Mouse (Mus musculus): ENCODE data around the gene Mepe.

Mepe gene

DNA sequence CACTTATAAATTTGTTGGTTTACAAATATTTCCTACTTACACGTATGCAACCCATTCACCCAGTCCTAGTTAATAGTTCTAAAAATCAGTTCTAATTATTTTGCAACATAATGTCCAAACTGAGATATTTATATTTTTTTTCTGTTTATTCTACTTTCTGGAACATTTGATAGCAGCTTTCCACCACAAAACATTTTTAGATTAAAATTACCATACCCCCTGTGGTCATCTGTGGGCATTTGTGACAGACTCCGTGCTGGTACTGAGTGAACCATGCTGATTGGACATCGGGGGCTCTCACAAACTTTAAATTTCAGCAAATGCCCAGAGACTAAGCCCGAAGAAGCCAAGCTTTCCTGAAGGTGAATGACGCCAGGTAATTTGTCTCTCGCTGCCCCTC lies at the start of gene Mepe:
Mepe (plus strand) TSS at position 301 of the 400 bp plus-strand sequence.
- no peak for TF ChIP-seq GATA4 (IDR thresholded peaks at IDR 0.05; ENCODE audit: insufficient replicate concordance, low read length)

DNA sequence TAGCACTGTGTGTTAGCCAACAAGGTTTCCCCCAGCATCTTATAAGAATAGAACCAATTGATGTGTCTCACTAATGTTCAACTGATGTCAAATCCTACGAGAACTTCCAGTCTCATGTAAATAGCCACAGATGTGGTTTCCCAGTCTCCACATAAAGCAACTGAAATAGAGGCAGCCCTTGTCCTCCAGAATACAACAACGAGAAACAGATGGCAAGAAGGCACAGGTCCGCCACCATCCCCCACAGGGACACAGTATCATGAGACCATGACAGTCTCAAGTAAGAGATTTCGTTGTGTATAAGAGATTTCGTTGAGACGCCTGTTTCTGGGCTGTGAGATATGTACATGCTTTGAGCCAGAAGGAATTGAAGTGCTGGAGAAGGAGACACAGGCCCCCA lies 30.9 kb upstream of the Mepe start:
- TF ChIP-seq GATA4 (IDR thresholded peaks at IDR 0.05; ENCODE audit: insufficient replicate concordance, low read length), result no peak

- TF ChIP-seq GATA4 (IDR thresholded peaks at IDR 0.05; ENCODE audit: insufficient replicate concordance, low read length), result no peak
Observed at GRCm38 (mm10) chr5:104298994-104299393, 26.1 kb upstream of the Mepe start, which contains the start of gene Ibsp. Gene Ibsp, plus strand, starts transcription at chr5:104299171.

- no peak for TF ChIP-seq GATA4 (IDR thresholded peaks at IDR 0.05; ENCODE audit: insufficient replicate concordance, low read length)
Observed at GRCm38 (mm10) chr5:104314073-104314472, 11.1 kb upstream of the Mepe start.

DNA sequence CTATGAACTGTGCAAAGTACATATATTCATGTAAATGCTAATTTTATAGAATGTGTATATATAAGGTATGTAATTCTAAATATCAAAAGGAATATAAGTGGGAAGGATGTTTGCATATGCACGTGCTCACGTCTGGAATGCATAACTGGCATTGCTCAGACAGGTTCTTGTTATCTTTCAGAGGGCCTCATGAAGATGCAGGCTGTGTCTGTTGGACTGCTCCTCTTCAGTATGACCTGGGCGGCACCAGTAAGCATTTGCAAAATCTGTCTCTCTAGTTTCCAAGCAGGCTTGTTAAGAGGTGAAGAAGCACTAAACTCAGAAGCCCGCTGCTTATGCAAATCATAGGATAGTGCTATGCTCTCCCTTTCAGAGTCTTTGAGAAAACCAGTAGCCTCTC lies 1.8 kb downstream of the Mepe start:
- TF ChIP-seq GATA4 (IDR thresholded peaks at IDR 0.05; ENCODE audit: insufficient replicate concordance, low read length), result no peak

DNA sequence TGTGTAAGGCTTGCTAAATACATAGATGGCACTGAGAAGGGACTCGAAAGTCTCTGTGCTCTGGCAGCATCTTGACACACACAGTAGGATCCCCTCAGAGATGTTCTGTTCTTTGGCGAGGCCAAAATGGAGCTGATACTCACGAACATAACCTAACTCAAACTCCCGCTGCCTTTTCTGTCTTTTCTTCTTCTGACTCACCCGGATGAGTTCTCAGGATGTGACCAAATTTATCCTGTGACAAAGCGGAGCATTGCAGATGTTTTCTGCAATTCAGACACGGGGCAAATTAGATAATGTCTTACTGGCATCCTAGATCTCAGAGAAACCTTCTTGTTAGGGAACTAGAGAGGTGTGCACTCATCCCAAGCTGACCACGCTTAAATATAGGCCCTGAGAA lies 2.3 kb downstream of the Mepe start:
- TF ChIP-seq GATA4 (IDR thresholded peaks at IDR 0.05; ENCODE audit: insufficient replicate concordance, low read length), result no peak

DNA sequence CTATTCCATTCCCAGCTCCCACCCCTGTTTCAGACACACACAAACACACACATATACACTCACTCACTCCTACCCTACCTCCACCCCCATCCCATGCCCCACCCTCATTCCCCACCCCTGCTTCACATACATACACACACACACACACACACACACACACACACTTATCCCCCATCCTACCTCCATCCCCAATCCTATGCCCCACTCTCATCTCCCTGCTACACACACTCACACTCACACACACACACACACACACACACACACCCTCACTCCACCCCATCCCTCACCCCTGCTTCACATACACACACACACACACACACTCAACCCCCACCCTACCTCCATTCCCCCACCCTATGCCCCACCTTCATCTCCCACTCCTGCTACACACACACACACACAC lies 2.7 kb downstream of the Mepe start:
- TF ChIP-seq GATA4 (IDR thresholded peaks at IDR 0.05; ENCODE audit: insufficient replicate concordance, low read length), result no peak

DNA sequence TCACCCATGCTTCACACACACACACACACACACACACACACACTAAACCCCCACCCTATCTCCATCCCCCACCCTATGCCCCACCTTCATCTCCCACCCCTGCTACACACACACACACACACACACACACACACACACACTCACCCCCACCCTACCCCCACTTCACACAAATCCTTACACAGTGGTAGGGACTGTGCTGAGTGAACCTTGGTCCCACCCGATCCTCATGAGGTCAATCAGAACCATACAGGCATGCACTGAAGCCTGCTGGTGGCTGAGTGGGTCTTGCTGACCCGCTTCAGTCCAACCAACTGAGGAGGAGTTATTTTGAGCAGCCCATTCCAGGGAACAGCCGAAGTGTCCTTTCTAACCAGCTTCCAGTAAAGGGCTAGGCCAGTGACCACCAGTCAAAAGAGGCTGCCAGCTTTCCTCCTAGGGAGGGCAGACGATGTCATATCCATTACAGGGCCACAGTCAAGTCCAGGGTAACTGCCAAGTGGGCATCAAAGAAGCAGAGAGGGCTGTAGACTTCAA lies 3.3 kb downstream of the Mepe start:
- no peak for TF ChIP-seq GATA4 (IDR thresholded peaks at IDR 0.05; ENCODE audit: insufficient replicate concordance, low read length)

DNA sequence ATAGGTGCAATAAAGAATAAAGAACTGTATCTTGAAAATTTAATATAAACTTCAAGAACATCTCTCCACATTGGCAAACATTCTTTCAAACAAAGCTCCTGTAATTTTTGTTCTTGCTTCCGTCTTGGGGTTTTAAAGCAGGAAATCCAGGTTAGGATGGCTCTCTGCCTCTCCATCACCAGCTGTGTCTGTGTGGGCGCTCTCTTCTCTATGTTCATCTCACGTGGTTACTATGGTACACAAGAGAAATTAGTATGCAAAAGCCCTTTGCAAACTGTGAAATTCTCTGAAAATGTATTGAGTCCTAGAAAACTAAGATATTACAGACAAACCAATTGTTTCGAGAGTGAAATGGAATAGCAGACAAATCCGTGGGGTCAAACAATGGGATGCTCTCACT lies 4.3 kb downstream of the Mepe start:
- no peak for TF ChIP-seq GATA4 (IDR thresholded peaks at IDR 0.05; ENCODE audit: insufficient replicate concordance, low read length)

GRCm38 (mm10) chr5:104330088-104330487 lies 5.0 kb downstream of the Mepe start:
- TF ChIP-seq GATA4 (IDR thresholded peaks at IDR 0.05; ENCODE audit: insufficient replicate concordance, low read length), result no peak

- no peak for TF ChIP-seq GATA4 (IDR thresholded peaks at IDR 0.05; ENCODE audit: insufficient replicate concordance, low read length)
Observed at GRCm38 (mm10) chr5:104332296-104332695, 7.2 kb downstream of the Mepe start.

DNA sequence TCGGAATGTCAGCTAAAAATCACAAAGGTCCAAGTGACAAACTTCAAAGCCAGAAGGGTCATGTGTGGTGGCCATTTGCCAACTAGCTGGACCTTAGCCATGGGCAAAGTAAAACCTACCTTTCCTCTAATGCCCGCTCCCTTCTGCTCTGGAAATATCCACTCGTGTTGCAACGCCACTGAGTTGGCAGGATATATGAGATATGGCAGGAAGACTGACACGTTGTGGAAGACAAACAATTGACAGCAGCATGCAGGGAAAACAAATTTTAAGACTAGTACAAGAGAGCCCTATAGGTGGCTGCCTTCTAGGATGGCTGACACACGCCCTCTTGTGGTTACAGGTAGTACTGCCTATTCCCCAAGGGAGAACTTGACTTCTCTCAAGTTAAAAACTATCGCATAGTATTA lies 8.1 kb downstream of the Mepe start:
- no peak for TF ChIP-seq GATA4 (IDR thresholded peaks at IDR 0.05; ENCODE audit: insufficient replicate concordance, low read length)

- no peak for TF ChIP-seq GATA4 (IDR thresholded peaks at IDR 0.05; ENCODE audit: insufficient replicate concordance, low read length)
Observed at GRCm38 (mm10) chr5:104333643-104334042, 8.5 kb downstream of the Mepe start.

DNA sequence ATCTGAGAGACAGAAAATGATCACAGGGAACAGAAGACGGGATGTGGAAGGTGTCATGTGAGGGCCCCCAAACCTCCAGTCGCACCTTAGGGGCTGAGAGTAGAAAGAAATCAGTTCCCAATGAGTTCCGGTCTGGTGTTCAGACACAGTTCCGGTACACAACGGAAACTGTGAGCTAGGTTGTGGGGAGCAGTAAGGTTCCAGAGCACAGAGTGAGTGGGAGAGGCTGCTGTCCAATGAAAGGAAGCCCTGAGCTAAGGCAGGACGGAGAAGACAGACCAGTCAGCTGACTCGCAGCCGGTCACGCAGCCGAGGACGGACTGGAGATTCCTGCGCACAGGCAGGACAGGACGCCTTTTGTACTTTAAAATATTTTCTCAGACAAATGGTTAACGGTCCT lies 9.4 kb downstream of the Mepe start:
- TF ChIP-seq GATA4 (IDR thresholded peaks at IDR 0.05; ENCODE audit: insufficient replicate concordance, low read length), result no peak

DNA sequence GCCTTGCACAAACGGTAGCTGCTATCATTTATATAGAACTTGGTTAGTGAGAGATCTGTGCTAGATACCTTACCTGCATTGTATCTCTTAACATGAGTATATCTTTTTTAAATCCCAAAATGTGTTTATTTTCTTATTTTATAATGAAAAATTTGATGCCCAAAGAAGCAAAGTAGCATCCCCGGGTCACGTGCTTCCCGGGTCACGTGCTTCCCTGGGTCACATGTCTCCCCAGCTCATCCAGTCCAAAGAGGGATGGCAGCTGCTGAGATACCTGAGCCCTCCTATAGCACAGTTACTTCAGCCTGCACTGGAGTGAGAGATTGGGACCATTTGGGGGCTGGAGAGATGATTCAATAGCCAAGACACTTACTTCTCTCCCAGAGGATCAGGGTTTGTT lies 10.8 kb downstream of the Mepe start:
- no peak for TF ChIP-seq GATA4 (IDR thresholded peaks at IDR 0.05; ENCODE audit: insufficient replicate concordance, low read length)

DNA sequence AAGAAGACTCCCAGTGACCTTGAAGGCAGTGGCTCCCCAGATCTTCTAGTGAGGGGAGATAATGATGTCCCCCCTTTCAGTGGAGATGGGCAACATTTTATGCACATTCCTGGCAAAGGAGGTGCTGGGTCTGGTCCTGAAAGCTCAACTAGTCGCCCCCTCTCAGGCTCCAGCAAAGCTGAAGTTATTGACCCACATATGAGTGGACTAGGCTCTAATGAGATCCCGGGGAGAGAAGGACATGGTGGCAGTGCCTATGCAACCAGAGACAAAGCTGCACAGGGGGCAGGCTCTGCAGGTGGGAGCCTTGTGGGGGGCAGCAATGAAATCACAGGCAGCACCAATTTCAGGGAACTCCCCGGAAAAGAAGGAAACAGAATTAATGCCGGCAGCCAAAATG lies 12.4 kb downstream of the Mepe start:
- no peak for TF ChIP-seq GATA4 (IDR thresholded peaks at IDR 0.05; ENCODE audit: insufficient replicate concordance, low read length)

GRCm38 (mm10) chr5:104339009-104339408 lies 13.9 kb downstream of the Mepe start:
- TF ChIP-seq GATA4 (IDR thresholded peaks at IDR 0.05; ENCODE audit: insufficient replicate concordance, low read length), result no peak
